Mouse (Mus musculus) liver, embryonic 14.5 days (tissue): Measurements from ENCODE around the gene Eml4.

Experiments used
- CTCF ChIP-seq: IDR thresholded peaks from 2 replicates; pipeline ENCODE4 v1.5.1; 2016; ENCODE audit warnings: antibody characterized with exemption, low read depth, control low read depth
- EP300 ChIP-seq: IDR thresholded peaks from 2 replicates; pipeline ENCODE4 v1.6.1; 2016; ENCODE audit warnings: antibody characterized with exemption, low read depth

GRCm38 (mm10) chr17:83324269-83324616 lies 26.5 kb upstream of the Eml4 start:
- TF ChIP-seq CTCF (no peak), EP300 (no peak)
